Mouse (Mus musculus): Measurements from ENCODE around the gene Tmem145. TPM values are rescaled to one million over a fixed set of nuclear protein-coding genes. Genes with fewer than 3 reads are reported as not detected.
"Not testable (repeated sequence)": the region's sequence is repeated elsewhere in the genome, so short reads cannot be mapped to it uniquely, and the experiment has no call there.

Tmem145 gene
- total RNA-seq (2021), result not detected
- long read RNA-seq, experiment 1, result 0 reads
- long read RNA-seq, experiment 2, result 0 reads

- no peak for DNase-seq
- intact Hi-C loops (cut with DNase I), result no loop called here
Measured at GRCm38 (mm10) chr7:25305956-25306613, at the start of gene Tmem145. Gene Tmem145 (plus strand): TSS chr7:25306106.

GRCm38 (mm10) chr7:25261896-25262295 is 44.0 kb upstream of the Tmem145 start:
- no peak for DNase-seq
- intact Hi-C loops (cut with DNase I), result no loop called here

GRCm38 (mm10) chr7:25263968-25264870 is 41.7 kb upstream of the Tmem145 start:
- DNase-seq, result no peak
- intact Hi-C loops (cut with DNase I), result no loop called here

GRCm38 (mm10) chr7:25265743-25266142 is 40.2 kb upstream of the Tmem145 start:
- intact Hi-C loops (cut with DNase I); DNase-seq: not testable (repeated sequence)

GRCm38 (mm10) chr7:25266180-25266962 is 39.5 kb upstream of the Tmem145 start:
- no peak for DNase-seq
- intact Hi-C loops (cut with DNase I), result no loop called here

- DNase-seq, result peak in 1 of 2 experiments; percentile 97
- intact Hi-C loops (cut with DNase I), result no loop called here
Measured at GRCm38 (mm10) chr7:25267301-25267750, 38.6 kb upstream of the Tmem145 start, which contains the start of gene Cic. Gene Cic (plus strand): TSS chr7:25267704.

GRCm38 (mm10) chr7:25267751-25268463 is 38.0 kb upstream of the Tmem145 start:
- peak; percentile 98 for DNase-seq
- intact Hi-C loops (cut with DNase I), result no loop called here

- no peak for DNase-seq
- intact Hi-C loops (cut with DNase I), result no loop called here
Measured at GRCm38 (mm10) chr7:25268588-25268987, 37.3 kb upstream of the Tmem145 start.

- peak in 1 of 2 experiments; percentile 15 for DNase-seq
- intact Hi-C loops (cut with DNase I), result no loop called here
Measured at GRCm38 (mm10) chr7:25269029-25269428, 36.9 kb upstream of the Tmem145 start.

GRCm38 (mm10) chr7:25269545-25270271 is 36.2 kb upstream of the Tmem145 start:
- intact Hi-C loops (cut with DNase I), result loop anchor here (2.0 kb wide), 1 partner anchor 25 kb away; no protein-coding TSS in a partner anchor
- DNase-seq, result peak in 1 of 2 experiments; percentile 22

- peak in 1 of 2 experiments; percentile 13 for DNase-seq
- intact Hi-C loops (cut with DNase I), result loop anchor here (2.0 kb wide), 1 partner anchor 26 kb away; no protein-coding TSS in a partner anchor
Measured at GRCm38 (mm10) chr7:25270652-25271633, 35.0 kb upstream of the Tmem145 start.

GRCm38 (mm10) chr7:25271651-25272444 is 34.1 kb upstream of the Tmem145 start:
- intact Hi-C loops (cut with DNase I), result loop anchor here (2.0 kb wide), 1 partner anchor 27 kb away; no protein-coding TSS in a partner anchor
- peak in 1 of 2 experiments; percentile 13 for DNase-seq

- intact Hi-C loops (cut with DNase I), result no loop called here
- no peak for DNase-seq
Measured at GRCm38 (mm10) chr7:25272445-25273258, 33.3 kb upstream of the Tmem145 start.

- intact Hi-C loops (cut with DNase I), result no loop called here
- DNase-seq, result no peak
Measured at GRCm38 (mm10) chr7:25273259-25274241, 32.4 kb upstream of the Tmem145 start.

GRCm38 (mm10) chr7:25274571-25274970 is 31.3 kb upstream of the Tmem145 start:
- no peak for DNase-seq
- intact Hi-C loops (cut with DNase I), result no loop called here

All from gastrocnemius, postnatal 36 days (tissue).